Mouse (Mus musculus): Measurements from ENCODE around the gene Oprl1.

The Oprl1 gene

DNA sequence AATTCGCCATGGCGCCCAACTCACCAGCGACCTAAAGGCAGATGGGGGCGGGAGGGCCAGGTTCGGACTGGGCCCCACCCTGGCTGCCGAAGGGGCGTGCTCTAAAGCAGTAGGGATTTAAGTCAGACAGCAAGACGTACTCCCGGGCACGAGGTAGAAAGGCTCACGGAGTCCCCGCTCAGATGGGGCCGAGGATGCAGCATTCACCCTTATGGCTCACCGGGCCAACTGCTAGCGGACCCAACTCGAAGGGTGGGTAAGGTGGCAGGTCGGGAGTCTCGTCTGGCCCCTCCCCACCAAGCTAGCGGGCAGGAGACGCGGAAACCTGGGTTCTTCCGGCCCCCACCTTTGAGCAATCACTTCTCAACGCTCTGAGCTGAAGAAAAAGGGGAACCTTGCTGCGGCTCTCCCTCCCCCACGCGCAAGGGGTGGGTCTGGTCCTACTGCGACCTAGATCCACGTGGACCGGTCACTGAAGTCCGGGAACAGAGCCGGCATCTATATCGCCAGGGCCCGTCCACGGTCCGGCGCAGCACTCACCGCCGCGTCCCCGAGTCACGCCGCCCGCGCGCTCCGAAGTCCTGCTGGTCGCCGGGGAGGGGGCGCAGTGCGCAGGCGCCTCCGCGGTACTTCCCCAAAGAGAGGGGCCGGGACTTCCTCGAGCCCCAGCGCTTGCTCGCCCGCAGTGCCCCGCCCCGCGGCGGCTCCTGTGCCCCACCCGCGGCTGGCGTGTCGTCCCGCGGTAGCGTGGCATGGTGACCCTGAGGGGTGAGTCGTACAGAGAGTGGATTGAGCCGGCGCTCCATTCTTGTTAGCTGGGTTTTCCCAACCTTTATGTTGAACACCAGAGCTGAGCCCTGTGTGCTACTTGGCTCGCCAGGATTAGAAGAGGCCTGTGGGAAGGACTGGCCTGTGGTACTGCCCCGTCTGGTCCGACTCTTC, 21.2 kb upstream of the Oprl1 start, which contains the start of gene Rgs19:
Gene Rgs19 (minus strand): TSS at position 639 of the 942 bp plus-strand sequence.
- DNase-seq = peak; percentile 92

DNA sequence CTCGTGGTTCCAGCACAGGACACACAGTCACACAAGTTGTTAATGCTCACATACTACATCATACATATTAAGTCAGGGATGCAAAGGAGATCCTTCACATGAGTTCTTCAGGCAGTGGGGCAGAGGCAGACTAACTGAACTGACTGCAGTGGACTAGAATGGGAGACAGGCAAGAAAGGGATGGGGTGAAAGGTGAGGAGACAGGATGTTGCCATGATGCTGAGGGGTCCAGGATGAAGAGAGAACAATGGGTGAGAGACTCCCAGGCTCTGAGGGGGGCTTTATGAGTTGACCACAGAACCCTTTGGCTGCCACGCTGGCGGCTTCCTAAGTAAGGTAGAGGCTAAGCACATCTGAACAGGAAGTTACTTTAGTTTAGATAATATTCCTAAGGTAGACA, 20.2 kb upstream of the Oprl1 start:
- DNase-seq = no peak

DNA sequence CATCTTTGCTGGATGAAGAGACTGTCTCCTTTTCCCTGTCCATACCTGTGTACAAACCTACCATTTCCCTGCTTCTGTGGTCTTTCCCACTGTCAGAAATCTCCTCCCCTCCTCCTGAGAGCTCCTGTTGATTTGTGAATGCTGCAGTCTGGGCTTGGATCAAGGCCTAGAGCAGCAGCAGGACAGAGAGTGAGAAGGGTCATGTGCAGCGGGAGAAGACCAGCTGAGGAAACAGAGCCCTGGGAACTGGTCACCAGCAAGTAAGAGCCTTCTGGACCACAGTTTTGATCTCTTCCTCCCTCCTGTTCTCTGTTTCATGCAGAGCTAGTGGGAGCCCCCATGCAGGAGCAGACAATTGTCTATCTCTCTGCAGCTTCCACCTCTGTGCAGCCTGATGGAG, 19.0 kb upstream of the Oprl1 start:
- DNase-seq = no peak

DNA sequence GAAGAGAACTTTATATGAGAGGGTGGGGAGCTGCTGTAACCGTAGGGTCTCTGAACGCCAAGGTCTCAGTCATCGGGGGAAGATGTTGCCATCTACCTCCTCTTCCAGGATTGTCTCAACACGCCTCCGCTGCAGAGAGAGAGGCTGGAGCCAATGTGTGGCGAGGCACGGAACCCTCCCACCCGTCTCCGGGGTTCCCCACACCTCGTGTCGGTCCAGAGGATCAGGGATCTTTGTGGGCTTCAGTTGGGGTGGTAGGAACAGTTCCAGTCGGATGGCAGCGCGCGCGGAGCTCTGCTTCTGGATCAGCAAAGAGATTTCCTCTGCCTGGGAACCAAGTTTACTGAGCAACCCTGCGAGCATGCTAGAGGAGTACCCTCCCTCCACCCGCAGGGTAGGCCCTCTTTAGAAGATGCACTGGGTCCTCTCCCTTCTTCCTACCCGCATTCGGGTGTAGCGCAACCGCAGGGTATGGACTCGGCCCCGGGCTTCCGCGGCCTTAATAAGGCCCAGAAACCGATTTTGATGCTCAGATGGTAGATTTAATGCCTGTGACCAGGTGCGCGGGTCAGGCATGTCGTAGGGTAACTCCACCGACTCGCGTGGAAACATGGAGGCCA, 17.9 kb upstream of the Oprl1 start:
- no peak for DNase-seq

DNA sequence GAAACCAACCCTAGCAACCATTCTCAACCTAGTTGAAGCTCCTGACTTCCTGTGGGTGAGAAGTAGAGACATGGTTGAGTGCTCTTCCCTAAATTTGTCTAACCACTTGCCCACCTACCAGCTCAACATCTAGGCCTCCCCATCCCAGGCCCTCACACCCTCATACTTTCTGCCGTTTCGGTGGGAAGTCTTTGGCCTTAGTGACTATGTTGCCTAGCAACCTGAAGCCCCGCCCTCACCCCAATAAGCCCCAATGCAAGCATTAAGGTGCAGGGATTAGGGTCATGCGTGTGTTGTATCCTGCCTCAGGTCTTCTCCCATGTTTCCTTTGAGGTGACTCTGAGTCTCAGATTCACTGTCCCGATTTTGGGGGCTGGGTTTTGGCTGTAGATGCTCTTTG, 16.6 kb upstream of the Oprl1 start, which contains the start of gene Lkaaear1:
Gene Lkaaear1 (minus strand): TSS at position 202 of the 400 bp plus-strand sequence.
- DNase-seq = no peak

DNA sequence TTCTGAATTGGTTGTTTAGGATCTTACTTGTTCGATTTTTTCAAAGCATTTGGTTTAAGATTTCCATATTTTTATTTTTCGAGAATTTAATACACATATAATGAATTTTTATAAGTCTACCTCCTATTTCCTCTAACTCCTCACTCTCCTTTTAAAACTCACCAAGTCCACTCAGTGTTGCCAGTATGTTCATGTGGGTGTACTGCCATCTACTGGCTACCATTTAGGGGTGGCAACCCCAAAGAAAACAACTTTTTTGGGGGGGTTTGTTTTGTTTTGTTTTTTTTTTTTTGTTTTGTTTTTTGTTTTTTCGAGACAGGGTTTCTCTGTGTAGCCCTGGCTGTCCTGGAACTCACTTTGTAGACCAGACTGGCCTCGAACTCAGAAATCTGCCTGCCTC, 8.1 kb upstream of the Oprl1 start:
- DNase-seq = peak; percentile 35

DNA sequence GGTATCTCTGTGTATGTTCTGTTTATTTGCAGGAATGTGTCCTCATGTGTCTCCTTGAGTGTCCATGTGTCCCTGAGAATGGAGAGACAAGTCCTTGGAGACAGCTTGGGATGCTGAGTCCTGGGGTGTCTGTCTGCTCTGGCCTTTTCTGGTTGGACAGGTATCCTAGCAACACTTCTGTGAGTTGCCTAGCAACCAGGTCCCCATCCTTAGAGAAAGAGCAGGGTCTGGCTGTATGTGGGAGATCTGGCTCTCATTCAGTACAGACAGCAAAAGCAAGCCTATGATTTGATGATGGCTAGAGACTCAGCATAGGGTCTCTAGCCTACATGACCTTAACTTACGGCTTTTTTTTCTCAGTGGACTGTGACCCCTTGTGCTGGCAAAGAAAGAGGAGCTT, 1.1 kb upstream of the Oprl1 start:
- DNase-seq = no peak

DNA sequence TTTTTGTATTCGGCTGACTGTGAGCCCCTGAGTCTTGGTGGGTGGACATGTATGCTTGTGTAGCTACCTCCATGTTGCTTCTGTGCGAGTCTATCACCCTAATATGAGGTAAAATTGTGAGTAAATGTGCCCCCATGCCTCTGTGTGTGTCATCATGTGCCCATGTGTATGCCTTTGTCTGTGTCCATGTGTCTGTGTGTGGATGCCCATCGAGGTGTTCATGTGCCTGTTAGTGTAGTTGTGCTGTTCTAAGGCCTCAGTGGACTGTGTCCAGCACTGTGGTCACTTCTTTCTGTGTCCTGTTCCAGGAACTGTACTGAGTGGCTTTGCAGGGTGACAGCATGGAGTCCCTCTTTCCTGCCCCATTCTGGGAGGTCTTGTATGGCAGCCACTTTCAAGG, 566 bp downstream of the Oprl1 start:
- no peak for DNase-seq

DNA sequence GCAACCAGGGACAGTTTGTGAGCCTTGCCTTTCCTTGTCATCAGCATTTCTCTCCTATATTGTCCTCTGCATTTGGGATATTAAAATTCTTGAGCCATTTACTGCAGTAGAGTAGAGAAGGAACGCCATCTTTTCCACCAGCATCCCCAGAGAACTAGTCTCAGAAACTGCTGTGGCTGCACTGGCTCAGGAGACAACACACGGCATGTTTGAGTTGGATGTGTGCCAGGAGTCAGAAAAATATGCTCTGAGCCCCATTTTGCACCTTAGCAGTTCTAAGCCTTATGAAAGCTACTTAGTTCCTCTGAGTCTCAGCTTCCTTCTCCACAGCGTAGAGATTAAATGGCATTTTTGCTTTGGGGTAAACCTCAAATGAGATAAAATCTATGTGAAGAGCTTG, 2.2 kb downstream of the Oprl1 start:
- DNase-seq = no peak

DNA sequence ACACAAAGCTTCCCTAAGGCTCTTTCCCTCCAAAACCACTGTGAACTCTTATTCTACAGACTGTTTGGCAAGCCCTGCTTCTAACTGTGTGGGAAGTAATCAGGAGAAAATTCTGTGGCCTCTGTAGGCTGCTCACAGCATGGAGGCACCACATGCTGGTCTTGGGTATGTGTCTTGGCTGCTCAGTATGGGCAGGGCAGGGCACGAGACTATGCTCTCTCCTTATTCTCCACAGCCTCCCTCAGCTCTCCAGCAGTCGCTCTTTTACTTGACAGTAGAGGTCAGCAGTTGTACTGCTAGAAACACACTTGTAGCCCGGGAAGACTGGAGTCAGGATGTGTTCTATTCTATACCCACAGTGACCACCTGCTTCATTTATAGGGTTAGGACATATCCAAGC, 5.2 kb downstream of the Oprl1 start:
- no peak for DNase-seq

DNA sequence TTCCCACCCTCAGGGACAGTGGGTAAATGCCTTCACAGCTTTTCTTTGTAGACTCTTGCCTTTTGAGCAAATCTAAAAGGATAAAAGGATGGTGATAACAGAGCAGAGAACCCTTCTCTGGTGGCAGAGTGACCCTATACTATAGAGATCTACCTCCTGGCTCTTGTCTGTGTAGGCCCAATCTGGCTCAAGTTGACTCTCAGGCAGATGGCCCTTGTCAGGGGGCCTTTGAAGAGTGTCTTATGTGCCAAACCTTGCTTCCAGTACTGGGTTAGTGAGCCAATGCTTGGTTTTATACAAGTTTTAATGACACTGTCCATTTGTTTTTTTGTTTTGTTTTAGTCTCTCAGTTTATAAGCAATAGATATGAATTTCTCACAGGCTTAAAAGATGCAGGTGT, 6.4 kb downstream of the Oprl1 start:
- DNase-seq = no peak

DNA sequence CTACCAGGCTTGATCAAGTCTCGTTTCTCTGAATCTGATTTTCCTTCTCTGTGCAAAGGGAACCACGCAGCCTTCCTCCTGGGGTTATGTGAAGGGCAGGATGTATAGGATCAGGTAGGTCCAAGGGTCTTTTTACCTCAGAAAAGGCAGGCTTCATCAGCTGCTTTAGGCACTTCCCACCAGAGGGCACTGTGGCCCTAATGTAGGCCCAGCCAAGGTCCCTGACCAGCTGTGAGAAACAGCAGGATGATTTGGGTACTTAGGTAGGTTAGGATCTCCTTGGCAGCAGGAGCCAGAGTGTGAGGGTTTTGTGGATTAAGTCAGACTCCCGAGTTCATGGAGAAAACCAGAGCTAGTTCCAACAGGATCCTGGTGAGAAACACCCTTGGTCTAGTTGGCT, 7.4 kb downstream of the Oprl1 start:
- peak; percentile 30 for DNase-seq

DNA sequence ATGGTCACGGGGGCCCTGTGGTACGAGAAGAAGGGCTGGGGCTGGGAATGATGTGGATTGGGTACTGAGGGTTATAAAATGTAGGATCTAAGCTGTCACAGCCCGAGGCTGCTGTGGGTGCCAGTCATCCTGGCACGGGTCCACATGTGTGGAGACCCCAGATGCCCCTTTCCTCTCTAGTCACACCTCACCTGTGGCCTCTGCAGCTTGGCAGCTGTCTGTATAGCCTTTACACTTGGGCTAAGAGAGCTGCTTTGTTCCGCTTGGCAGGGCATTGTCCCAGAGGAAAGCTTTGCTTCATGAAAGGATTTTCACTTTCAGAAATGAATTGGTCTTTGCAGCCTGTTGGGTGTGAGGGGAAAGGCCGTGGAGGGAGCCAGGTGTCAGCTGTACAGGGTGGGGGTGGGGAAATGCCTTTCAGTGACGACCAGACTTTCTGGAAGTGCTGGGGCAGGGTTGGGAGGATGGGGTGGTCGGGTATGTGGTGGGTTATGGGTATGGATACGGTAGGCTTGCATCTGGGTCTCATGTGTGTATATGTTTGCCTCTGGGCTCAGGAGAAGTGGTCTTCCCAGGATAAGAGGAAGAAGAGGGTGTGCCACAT, 12.9 kb downstream of the Oprl1 start:
- DNase-seq = no peak

DNA sequence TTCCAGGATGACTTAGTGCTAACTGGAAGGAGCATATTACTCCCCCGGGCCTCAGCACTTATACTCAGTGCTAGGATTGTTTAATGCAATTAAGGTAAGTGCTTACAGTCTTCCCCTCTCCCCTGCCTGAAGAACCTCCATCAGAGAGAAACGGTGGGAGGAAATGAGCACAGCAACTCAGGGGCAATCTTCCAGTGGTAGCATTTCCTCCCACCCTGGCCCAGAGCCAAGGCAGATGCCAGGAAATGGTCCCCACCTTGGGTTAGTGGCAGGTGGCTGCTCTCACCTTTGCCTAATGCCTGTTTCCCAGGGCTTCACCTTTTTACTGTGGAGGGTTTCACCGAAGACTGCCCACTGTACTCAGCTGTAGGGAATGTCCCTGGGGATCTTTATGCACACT, 15.2 kb downstream of the Oprl1 start:
- peak; percentile 53 for DNase-seq

DNA sequence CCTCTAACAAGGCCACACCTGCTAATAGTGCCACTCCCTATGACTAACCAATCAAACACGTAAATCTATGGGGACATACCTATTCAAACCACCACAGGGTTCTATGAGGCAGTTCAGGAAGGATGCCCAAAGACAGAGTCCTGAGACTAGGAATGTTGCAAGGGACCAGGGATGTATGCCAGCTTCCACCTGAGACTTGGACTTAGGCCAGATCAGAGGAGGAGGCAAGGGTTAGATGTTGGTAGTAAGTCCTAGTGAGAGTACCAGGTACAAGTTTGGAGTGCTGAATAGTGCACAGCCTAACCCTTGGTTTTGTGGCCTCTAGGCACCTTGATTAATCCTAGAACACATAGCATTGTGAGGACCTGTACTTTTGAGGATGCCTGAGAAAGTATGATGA, 37.8 kb downstream of the Oprl1 start:
- DNase-seq = no peak

DNA sequence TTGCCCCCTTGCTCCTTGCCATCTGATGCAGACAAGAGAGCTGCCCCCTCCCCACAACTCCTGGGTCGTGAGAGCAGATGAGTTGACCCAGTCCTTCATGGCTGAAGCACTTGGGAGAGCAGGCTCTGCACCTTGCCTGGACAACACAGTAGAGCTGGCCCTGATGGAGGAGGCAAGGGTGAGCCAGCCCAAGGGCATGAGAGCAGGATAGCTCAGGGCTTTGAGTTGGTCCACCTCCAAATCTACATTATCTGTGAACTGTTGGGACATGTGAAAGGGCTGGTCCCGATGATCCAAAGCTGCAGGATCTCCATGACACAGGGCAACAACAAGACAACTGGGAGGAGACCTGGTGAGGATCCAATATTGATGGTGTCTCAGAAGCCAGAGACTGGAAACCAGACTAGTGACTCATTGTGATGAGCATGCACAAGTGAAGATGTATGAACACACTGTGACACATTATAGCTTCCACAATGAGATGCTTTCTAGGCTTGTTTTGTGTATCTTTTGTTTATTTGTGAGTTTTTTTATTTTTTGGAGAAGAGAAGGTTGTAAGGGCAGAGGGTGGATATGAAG, 43.4 kb downstream of the Oprl1 start:
- DNase-seq = no peak

DNA sequence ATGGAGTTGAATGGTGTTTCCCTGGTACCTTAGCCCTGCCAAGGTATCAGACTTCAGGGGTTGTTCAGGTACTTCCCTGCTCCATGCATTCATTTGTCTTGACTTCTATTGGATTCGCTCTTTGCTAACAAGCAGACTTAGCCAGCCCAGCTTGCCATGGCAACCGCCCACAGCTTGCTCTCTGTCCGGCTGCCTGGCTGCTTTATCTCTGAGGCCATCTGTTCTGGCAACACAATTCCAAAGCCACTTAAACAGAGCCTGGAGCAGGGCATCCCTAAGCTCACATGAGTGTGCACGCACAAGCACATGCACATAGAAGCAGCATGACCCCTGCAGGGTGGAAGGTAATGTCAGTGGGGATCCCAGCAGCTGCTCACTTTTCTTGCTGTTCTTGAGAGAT, 44.2 kb downstream of the Oprl1 start:
- DNase-seq = no peak

DNA sequence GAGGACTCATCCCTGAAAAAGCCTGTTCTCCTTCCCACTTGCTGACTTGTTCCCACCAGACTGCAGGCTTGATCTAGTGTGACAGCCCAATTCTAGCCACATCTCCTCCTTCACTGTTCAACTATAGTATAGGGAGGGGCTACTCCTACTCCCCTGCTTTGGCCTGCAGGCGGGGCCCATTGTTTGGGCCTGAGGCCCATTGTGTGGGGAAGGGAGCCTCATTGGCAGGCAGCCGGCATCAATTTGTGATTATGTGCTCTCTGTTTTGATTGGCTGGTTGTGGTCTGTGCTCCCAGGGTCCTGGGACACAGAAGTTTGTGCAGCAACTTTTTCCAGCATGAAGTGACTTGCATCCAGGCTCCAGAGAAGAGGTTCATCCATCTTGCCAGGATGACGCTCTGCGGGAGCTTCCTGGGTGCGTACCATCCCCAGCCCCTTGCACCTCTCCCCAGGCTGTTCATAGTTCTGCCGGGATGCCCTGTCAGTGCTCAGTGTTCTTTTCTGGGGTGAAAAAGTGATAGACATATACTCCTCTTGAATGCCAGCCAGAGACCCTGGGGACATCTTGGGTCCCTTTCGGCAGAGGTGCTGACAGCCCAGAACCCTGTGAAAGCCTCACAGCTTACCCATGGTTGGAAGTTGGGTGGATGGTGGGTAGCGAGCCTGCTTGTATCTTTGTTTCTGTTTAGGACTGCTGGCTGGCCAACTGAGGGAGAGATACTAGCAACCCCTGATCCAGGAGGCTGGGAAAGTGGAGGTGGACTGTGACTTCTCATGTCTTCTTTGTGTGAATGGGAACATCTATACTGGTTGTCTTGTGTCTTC, 48.4 kb downstream of the Oprl1 start, which contains the start of gene Myt1:
Gene Myt1 (plus strand): TSS at position 327 of the 825 bp plus-strand sequence.
- DNase-seq = no peak

DNA sequence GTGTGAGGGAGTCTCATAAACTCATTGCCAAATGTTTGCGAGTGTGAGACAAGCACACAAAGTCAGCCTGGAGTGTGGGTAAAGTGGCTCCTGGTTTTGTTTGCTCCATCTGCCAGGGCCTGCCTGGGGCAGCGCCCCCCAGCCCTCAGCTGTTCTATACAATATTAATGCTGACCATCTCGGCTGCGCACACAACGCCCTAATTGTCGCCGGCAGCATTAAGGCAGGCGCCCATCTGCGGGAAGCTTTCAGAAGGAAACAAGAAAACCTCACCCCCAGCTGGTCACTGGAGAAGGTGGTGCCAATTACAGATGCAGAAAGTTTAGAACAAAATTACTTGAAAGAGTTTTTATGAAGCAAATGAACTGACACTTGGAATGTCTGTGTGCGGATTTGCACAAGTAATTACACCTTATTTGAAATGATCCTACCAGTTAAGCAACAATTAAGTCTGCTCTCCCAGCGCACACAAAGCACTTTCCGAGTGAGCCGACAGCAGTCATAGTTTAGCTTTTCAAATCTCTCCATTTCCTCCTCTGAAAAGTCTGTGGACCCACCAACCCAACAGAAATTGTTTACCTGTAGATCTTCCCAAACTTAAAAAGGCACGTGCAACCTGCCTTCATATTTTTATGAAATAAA, 49.2 kb downstream of the Oprl1 start:
- DNase-seq = no peak

DNA sequence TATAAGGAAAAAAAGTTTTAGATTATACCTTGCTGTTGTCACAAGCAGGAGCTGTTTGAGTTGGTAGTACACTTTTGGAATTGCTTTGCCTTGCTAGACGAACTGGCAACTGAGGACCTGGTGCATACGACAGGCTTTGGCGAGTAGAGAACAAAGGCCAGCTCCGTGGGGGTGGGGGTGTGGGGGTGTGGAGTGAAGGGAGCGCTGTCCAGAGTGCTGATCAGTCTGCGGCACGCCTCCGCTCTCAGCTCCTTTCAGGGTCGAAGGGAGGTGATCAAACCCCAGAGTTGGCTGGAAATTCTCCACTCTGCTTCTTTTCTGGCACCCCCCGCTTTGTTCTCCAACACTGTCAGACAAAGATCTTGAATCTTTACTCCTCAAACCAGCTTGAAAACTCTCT, 49.8 kb downstream of the Oprl1 start:
- DNase-seq = peak; percentile 12

DNA sequence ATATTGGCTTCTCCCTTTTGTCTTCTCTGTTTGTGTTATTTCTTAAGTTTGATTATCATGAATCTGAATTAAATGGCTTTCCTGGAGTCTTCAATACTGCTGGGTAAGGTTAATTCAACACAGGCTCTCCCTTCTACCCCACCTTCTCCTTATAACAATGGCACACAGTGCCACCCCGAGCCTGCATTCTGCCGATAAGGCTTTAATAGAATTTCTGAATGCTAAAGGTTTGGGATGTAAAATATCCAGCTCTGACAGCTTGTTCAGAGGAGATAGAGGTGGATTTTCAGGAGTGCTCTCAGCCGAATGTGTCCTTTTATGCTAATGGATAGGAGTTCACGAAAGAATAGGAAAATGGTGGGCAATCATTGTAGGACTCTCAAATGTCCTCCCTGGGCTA, 50.4 kb downstream of the Oprl1 start:
- DNase-seq = no peak
